Mouse (Mus musculus) embryonic facial prominence, embryonic 15.5 days (tissue): ENCODE data around the gene Fbn1. TPM values are rescaled to one million over a fixed set of nuclear protein-coding genes. Genes with fewer than 3 reads are reported as not detected.

ENCODE experiments used
- ATAC-seq: fragments of 200-750 bp; cut with Nextera tagmentation; 2 replicates; pipeline ENCODE4 v1.8.0; 2017; ENCODE audit warnings: low read depth, moderate TSS enrichment; ENCODE audit not compliant: insufficient number of reproducible peaks, low FRiP score, low TSS enrichment
- H3K27ac ChIP-seq: fragments of 300-500 bp; sonication (generic); replicated peaks from 2 replicates; pipeline ENCODE4 v1.5.1; 2015; ENCODE audit warnings: mild to moderate bottlenecking, inconsistent platforms
- H3K27me3 ChIP-seq: fragments of 300-500 bp; sonication (generic); 2 replicates; pipeline ENCODE4 v1.6.1; 2015; ENCODE audit warnings: inconsistent platforms
- H3K36me3 ChIP-seq: fragments of 300-500 bp; sonication (generic); 2 replicates; pipeline ENCODE4 v1.6.1; 2015; ENCODE audit warnings: mild to moderate bottlenecking, inconsistent platforms
- H3K4me1 ChIP-seq: fragments of 300-500 bp; sonication (generic); 2 replicates; pipeline ENCODE4 v1.6.1; 2015; ENCODE audit warnings: inconsistent platforms
- H3K4me2 ChIP-seq: fragments of 300-500 bp; sonication (generic); replicated peaks from 2 replicates; pipeline ENCODE4 v1.6.1; 2015; ENCODE audit warnings: mild to moderate bottlenecking, inconsistent platforms
- H3K4me3 ChIP-seq: fragments of 300-500 bp; sonication (generic); replicated peaks from 2 replicates; pipeline ENCODE4 v1.5.1; 2015; ENCODE audit warnings: mild to moderate bottlenecking, inconsistent platforms
- H3K9ac ChIP-seq: fragments of 300-500 bp; sonication (generic); 2 replicates; pipeline ENCODE4 v1.6.1; 2015; ENCODE audit warnings: inconsistent platforms
- H3K9me3 ChIP-seq: fragments of 300-500 bp; sonication (generic); replicated peaks from 2 replicates; pipeline ENCODE4 v1.6.1; 2016; ENCODE audit warnings: inconsistent platforms
- WGBS: fragments of 180-500 bp; shearing (Covaris S2); methylation state at CpG from one replicate; pipeline ENCODE4 v1.1.7; 2015; 5-methylcytosine and 5-hydroxymethylcytosine counted together
- polyA plus RNA-seq: library from polyadenylated mRNA; unstranded; fragments of >200 nt; fragmentation: Nextera tagmentation; extraction: Ambion mirVana; gene quantifications from 2 replicates; pipeline ENCODE4 v1.2.1, GENCODE M21; 2015

Gene Fbn1
- polyA plus RNA-seq, 1 experiment from 2014 or later: 24.5 TPM

DNA sequence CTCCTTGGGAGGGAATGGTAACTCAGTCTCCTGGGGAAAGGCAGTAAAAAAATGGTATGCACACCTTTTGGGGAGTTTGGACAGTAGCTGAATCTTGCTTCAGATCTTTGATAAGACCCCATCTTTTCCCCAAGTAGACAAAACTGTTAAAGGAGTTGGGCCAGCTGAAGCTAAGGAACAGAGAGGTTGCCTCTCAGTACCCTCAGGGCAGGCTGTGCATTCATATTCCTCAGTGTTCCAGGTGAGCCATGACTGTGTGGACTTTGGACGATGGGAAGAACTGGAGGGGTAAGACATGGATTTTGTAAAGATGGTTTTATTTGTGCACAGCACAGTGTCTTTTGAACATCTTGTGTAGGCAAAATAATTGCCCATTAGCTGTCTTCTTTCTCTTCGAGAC, 247.5 kb downstream of the Fbn1 start:
- ATAC-seq: no peak
- WGBS: 83% methylated on average over 2 of the region's 2 CpGs
- Histone ChIP-seq H3K4me1 (0 out of 2 replicates have a peak, but pooled peaks cover 3% of the 10 kb centered on the region), H3K9ac (no peak overlapping the region), H3K4me3 (no peak overlapping the region), H3K27ac (no peak overlapping the region), H3K9me3 (no peaks in the 10 kb centered on the region), H3K4me2 (no peak overlapping the region), H3K27me3 (no peaks in the 10 kb centered on the region), H3K36me3 (peaks cover 26% of the 10 kb centered on the region)

DNA sequence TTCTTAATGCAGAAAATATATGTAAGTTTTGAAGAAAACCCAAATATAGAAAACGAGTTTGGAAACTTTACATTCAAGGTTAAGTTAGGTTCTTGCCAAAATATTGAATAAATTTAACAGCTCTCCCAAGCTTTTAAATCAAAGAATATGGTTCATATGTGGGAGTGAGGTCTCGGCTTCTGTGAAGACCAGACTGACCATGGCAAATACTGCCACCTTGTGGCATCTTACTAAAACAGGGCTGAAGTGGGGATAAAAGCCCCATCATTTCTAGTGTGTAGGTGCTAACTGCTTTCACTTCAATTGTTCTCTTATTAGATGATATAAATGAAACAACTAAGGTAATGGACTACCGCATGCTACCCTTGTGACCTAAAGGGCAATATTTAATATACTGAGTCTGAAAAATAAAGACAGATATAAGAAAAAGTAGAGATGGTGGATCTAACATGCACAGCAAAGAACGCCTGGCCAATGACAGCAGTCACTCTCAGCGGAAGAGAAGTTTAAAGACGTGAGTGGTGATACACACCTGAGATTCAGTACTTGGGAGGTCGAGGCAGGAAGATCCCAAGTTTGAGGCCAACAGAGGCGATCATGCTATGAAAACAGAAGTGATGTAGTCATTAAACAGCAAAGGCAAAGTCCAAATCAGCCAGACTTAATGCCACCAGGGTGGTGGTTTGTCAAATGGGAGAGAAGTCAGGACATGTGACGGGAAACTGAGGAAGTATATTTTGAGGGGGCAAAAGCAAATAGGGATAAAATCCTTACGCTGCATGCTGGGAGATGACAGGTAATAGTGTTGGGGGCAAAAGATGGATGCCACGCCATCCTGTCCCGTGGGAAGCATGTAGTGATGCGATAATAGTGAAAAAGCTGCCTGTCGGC, 248.3 kb downstream of the Fbn1 start:
- H3K27me3 ChIP-seq: no peaks in the 10 kb centered on the region
- H3K9me3 ChIP-seq: no peaks in the 10 kb centered on the region
- peaks cover 29% of the 10 kb centered on the region for H3K36me3 ChIP-seq
- H3K27ac ChIP-seq: no peak overlapping the region
- WGBS: 82% methylated on average over 14 of the region's 14 CpGs
- 0 out of 2 replicates have a peak, but pooled peaks cover 3% of the 10 kb centered on the region for H3K4me1 ChIP-seq
- H3K4me2 ChIP-seq: no peak overlapping the region
- ATAC-seq: no peak
- H3K9ac ChIP-seq: no peak overlapping the region
- no peak overlapping the region for H3K4me3 ChIP-seq

DNA sequence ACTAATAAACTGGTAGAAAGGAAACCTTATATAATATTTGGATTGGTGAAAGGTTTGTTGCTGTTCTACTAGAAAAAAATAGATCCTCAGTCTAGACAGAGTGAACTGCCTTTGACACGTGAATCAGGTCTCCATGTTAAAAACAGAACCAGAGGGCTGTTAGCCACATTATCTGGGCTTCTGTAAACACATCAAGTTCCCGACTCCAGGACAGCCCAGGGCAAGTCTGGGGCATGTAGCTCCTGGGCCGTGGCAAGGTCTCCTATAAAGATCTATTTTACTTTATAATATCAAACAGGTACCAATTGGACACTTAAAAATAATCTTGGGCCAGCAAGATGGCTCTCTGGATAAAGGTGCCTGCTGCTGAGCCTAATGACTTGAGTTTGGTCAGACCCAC, 251.9 kb downstream of the Fbn1 start:
- Histone ChIP-seq H3K4me3 (no peak overlapping the region), H3K4me2 (no peak overlapping the region), H3K27ac (no peak overlapping the region), H3K9ac (no peak overlapping the region), H3K36me3 (peaks cover 56% of the 10 kb centered on the region), H3K9me3 (no peaks in the 10 kb centered on the region), H3K27me3 (no peaks in the 10 kb centered on the region), H3K4me1 (no peaks in the 10 kb centered on the region)
- 72% methylated on average over 3 of the region's 3 CpGs for WGBS
- no peak for ATAC-seq

DNA sequence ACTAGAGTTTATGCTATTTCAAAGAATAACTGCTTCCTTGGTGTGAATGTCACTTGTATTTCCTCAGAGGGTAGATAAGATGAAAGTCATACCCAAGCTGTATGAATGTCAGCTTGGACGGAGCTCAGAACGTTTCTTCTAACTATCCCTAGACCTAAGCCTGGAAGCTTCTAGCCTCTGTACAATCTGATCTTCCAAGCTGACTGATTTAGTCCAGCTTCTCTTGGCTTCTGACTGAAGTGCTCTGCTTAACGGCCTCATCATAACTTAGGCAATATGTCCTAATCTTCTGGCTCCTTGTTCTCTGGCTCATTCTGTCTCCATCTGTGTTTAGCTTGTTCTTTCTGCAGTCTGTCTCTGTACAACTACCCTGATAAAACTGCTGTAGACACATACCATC, 253.2 kb downstream of the Fbn1 start:
- Histone ChIP-seq H3K27ac (no peak overlapping the region), H3K4me3 (no peak overlapping the region), H3K9me3 (no peaks in the 10 kb centered on the region), H3K36me3 (peaks cover 62% of the 10 kb centered on the region), H3K4me2 (no peak overlapping the region), H3K27me3 (no peaks in the 10 kb centered on the region), H3K9ac (no peak overlapping the region), H3K4me1 (peaks cover under 1% of the 10 kb centered on the region; the same call in 1 of the 2 replicates)
- ATAC-seq: no peak
- WGBS: 94% methylated on average over 3 of the region's 3 CpGs

DNA sequence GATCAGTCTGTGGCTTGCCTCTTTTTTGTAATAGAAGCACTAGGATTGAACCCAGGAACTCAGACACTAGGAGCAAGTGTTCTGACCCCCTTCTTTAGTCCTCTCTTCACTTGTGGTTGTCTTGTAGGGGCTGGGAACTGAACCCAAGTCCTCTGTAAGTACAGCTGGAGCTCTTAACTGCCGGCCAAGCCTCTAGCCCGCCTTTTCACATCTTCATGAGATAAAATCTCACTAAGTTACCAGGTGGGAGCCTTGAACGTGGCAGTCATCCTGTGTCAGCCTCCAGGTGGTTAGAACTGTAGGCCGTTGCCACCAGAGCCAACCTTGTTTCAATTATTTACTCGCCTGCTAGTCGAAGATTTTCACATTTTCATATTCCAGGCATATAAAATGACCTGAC, 254.1 kb downstream of the Fbn1 start:
- ATAC-seq: no peak
- H3K36me3 ChIP-seq: peaks cover 62% of the 10 kb centered on the region
- no peak overlapping the region for H3K4me2 ChIP-seq
- H3K4me1 ChIP-seq: peaks cover 10% of the 10 kb centered on the region; the same call in 1 of the 2 replicates
- no peak overlapping the region for H3K9ac ChIP-seq
- WGBS: 94% methylated on average over 6 of the region's 6 CpGs
- H3K4me3 ChIP-seq: no peak overlapping the region
- H3K9me3 ChIP-seq: no peaks in the 10 kb centered on the region
- no peak overlapping the region for H3K27ac ChIP-seq
- H3K27me3 ChIP-seq: no peaks in the 10 kb centered on the region

DNA sequence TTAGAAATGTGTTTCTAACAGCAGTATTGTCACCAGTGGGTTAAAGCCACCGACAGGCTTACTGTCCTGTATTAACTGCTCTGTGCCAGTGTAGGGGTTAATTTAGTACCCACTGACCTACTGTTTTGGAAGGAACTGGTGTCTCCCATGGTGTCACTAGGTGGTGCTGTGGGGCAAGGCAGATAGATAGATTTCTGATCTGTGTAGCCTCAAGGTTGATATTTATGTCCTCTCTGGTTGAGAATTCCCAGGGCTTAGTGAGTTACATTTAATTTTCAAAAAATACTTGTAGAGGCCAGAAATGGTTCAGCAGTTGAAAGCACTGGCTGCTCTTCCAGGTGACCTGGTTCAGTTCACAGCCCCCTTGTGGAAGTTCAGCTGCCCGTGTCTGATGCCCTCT, 255.5 kb downstream of the Fbn1 start:
- WGBS: 60% methylated on average over 2 of the region's 2 CpGs
- peaks cover 16% of the 10 kb centered on the region; the same call in 1 of the 2 replicates for H3K4me1 ChIP-seq
- no peaks in the 10 kb centered on the region for H3K27me3 ChIP-seq
- H3K9ac ChIP-seq: no peak overlapping the region
- H3K4me2 ChIP-seq: no peak overlapping the region
- no peak for ATAC-seq
- no peaks in the 10 kb centered on the region for H3K9me3 ChIP-seq
- H3K4me3 ChIP-seq: no peak overlapping the region
- no peak overlapping the region for H3K27ac ChIP-seq
- peaks cover 51% of the 10 kb centered on the region for H3K36me3 ChIP-seq

DNA sequence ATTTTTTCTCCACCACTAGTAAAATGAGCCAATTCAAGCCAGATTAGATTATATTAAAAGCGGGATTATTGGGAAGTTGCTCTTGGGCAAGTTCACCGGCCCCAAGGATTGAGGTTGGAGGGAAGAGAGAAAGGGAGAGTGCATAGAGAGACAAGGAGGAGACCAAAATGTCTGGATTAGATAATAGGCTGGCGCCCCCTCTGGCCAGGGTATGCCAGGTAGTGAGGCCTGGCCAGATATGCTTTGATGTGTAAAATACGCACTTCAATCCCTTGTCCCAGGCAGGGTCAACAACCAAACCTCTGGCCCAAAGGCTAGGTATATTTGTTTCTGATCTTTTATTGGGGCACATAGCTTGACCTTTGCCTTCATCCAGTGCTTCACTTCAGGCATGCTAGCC, 256.0 kb downstream of the Fbn1 start:
- Histone ChIP-seq H3K9ac (no peak overlapping the region), H3K4me1 (peaks cover 16% of the 10 kb centered on the region; the same call in 1 of the 2 replicates), H3K9me3 (no peaks in the 10 kb centered on the region), H3K27ac (no peak overlapping the region), H3K36me3 (peaks cover 46% of the 10 kb centered on the region), H3K4me2 (no peak overlapping the region), H3K4me3 (no peak overlapping the region), H3K27me3 (no peaks in the 10 kb centered on the region)
- ATAC-seq: no peak
- WGBS: 88% methylated on average over 4 of the region's 4 CpGs

Other genes starting within 250 kb of the Fbn1 start
- 0.24 and 0.46 TPM in 2 replicates for gene Gm9913, start 2.9 kb downstream of the Fbn1 start, polyA plus RNA-seq
- gene Cep152, start 117.1 kb upstream of the Fbn1 start, polyA plus RNA-seq: 7.3 and 8.3 TPM in 2 replicates
- 227 and 241 TPM in 2 replicates for gene Eid1, start 165.1 kb upstream of the Fbn1 start, polyA plus RNA-seq
- gene Shc4, start 216.2 kb upstream of the Fbn1 start, polyA plus RNA-seq: 3.1 and 3.2 TPM in 2 replicates